Mouse (Mus musculus): ENCODE data around the gene Eif2ak4.

Gene Eif2ak4

DNA sequence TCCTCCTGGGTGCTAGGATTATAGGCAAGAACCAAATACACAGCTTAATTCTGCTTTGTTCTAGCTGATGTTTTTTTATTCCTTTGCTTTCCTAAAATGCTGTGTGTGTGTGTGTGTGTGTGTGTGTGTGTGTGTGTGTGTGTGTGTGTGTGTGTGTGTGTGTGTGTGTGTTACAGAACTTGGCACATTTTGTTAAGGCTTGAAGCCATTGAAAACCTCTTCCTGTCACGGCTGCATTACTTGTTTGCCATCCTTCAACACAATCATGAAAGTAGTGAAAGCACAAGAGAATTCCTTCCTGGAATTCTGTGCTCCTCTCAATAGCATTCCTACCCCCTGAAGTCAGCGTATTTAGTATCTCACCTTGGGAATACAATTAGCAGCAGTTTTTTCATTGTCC, 77.5 kb downstream of the Eif2ak4 start:
- 73% methylated on average over 2 of the region's 2 CpGs for WGBS

DNA sequence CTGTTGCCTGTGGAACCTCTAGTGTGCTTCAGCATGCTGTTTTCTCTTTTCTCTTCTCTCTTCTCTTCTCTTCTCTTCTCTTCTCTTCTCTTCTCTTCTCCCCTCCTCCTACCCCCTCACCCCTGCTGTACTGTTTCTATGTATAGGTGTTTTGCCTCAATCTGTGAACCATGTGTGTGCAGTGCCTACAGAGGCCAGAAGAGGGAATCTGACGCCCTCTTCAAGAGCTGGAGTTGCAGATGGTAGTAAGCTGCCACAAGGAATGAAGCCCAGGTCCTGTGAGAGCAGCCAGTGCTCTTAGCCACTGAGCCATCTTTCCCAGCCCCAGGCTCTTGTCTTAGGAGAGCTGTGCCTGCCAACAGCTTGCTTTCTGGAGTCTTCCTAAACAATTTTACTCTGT, 78.2 kb downstream of the Eif2ak4 start:
- WGBS: 29% methylated on average over 1 of the region's 1 CpGs

DNA sequence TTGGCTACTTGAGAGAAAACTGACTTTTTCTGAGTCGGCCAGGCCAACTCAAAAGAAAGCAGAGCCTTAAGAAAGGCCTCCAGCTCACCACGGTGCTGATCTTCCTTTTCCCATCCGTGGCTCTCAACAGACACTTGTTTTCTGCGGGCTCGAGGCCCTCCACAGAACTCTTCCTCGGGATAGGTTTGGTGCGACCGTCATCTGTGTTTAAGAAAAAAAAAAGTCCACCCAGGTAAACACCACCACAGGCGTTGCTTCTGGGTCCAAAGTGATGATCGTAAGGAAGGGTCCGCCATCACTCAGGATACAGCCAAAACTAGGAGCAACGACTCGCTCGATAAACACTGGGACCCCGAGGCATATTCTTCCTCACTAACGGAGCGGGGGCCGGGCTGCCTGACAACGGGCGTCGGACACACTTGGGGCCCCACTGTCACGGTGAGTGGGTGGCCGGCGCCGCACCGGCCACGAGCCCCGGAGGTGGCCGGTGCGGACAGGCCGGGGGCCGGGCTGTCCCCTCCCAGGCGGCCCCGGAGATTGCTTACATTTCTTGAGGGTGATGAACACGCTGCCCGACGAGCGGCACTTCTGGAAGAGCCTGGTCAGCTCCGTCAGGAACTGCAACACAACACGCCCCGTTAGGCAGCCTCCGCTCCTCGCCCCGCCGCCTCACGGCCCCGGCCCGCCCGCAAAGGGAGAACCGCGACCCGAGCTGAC, 90.6 kb downstream of the Eif2ak4 start:
- 1% methylated on average over 52 of the region's 52 CpGs for WGBS

DNA sequence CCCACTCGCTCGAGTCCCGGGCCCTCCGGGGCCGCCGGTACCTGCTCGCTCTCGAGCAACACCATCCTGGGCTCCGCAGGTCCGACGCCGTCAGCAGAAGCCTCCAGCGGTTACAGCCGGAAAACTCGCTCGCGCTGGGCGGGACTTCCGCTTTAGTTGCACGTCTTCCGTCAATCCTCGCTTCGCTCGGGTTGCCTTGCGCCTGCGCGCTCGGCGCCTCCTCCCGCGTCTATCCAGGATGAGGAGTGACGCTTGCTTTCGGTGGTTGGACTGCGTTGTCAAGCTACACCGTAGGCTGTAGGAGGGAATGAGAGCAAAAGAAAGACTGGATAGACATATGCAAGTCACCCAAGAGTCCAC, 91.1 kb downstream of the Eif2ak4 start, which contains the start of gene Srp14:
Gene Srp14 (minus strand): TSS at position 162 of the 360 bp plus-strand sequence.
- WGBS: under 1% methylated on average over 35 of the region's 35 CpGs

DNA sequence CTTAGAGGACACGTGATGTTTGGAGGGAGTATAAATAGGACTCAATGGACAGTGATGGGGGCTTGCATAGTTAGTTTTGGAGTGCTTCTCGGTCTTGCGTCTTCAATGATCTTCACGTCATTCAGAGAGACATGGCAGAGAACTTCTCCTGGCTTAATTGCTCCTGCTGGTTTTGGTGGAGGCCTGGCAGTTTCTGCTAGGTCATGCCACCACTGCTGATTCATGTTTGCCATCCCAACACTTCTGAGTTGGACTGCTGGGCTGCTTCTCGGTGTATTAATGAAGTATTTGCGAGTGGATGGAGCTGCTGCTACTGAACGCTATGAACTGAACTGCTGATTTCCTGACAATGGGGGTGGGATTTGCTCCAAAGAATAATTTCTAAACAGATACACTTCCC, 92.5 kb downstream of the Eif2ak4 start:
- WGBS: 94% methylated on average over 7 of the region's 7 CpGs

GRCm38 (mm10) chr2:118483032-118483431, 94.6 kb downstream of the Eif2ak4 start:
- WGBS: 88% methylated on average over 5 of the region's 5 CpGs

DNA sequence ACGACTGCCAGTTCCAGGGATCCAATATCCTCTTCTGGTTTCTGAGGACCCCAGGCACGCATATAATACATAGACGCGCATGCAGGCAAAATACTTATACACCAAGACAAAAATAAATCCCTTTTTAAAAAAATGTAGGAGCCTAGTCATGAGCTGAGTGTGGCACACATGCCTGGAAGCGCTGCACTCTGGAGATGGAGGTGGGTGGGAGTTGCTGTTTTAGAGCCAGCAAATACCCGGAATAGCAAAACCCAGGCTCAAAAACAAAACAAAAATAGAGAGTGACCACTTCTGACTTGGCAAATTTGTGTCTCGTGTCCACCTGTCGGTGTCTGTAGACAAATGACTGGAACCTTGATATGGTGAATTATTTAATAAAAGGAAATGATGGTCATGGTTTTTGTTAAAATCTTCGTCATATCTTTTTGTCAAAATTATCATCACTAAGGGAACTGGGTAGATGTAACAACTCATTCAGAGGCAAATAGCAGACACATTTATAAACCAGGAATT, 96.0 kb downstream of the Eif2ak4 start:
- WGBS: 52% methylated on average over 9 of the region's 9 CpGs

DNA sequence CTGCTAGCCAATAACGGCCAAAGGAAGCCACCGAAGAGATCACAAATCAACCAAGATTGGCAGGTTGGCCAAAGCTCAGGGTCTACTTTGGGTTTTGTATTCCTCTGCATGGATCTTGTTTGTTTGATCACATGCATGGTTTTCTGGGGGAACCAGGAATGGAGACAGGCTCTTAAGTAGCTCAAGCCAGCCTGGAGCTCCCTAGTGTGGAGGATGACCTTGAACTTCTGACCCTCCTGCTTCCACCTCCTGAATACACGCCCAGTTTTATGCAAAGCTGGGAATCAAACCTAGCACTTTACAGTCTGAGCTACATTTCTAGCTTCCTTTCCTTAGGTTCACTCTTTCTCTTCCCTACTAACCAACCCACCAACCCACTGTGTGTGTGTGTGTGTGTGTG, 97.0 kb downstream of the Eif2ak4 start:
- WGBS: 91% methylated on average over 3 of the region's 3 CpGs

DNA sequence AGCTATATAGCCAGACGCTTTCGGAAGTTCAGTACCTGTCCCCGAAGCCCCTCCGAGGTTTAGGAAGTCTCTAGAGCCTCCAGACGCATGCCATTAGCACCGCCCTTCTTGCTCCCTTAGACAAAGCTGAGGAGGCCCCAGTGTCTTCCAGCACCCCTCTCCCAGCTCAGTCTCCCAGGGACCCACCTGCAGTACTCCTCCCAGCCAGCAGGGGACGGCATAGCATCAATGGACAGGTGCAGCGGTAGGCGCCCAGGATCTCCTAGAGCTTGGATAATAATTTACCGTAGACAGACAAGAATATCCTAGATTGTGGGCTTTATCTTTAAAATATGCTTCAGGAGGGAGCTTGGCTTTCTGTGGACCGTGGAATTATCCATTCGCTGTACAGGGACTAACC, 98.5 kb downstream of the Eif2ak4 start:
- WGBS: 32% methylated on average over 12 of the region's 12 CpGs

- 80% methylated on average over 3 of the region's 3 CpGs for WGBS
Measured at GRCm38 (mm10) chr2:118487806-118488205, 99.4 kb downstream of the Eif2ak4 start.

- WGBS: 66% methylated on average over 12 of the region's 12 CpGs
Measured at GRCm38 (mm10) chr2:118490241-118491091, 102.0 kb downstream of the Eif2ak4 start.

DNA sequence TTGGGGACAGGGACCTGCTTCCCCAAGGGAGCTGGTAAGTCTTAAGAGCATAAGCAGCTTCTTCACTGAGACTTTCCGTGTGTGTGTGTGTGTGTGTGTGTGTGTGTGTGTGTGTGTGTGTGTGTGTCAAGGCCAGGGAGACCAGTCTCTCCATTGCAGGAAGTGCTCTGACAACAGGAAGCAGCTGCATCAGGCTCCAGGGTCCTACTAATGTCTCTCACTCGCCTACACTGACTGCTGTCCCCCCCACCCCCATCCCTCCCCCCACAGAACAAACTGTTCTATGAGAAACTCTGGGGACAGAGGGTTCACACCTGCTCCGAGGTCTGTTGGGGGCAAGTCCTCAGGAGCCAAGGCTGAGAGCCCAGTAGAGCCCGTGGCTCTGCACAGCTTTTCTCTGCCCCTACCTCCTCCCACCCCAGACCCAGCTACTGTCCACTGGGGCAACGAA, 102.9 kb downstream of the Eif2ak4 start:
- WGBS: 80% methylated on average over 5 of the region's 5 CpGs

DNA sequence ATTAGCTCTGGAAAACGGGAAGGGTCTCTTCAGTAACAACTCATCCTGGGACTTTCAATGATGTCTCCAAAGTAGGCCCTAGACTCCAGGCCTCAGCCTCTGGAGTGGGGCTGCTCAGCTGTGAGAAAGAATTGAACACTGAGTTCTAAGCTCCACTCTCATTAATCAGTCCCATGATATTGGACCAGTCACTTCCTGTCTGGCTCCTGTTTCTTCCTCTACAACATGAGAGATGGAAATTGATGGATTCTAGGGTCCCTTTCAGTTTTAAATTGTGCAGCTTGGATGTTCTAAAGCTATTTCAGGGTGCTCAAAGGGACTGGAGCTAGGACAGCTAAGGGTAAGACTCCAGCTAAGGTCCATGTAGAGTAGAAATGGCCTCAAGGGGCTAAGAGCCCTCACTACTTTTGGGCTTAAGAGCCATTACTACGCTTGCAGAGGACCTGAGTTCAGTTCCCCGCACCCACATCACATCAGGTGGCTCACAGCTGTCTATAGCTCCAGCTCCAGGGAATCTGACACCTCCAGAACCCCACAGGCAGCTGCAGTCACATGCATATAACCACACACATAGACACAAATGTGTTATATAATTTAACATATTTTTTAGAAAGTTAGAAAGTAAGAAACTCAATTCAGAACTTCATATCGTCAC, 103.5 kb downstream of the Eif2ak4 start:
- 91% methylated on average over 4 of the region's 4 CpGs for WGBS

- WGBS: 84% methylated on average over 9 of the region's 9 CpGs
Measured at GRCm38 (mm10) chr2:118495024-118495423, 106.6 kb downstream of the Eif2ak4 start.

DNA sequence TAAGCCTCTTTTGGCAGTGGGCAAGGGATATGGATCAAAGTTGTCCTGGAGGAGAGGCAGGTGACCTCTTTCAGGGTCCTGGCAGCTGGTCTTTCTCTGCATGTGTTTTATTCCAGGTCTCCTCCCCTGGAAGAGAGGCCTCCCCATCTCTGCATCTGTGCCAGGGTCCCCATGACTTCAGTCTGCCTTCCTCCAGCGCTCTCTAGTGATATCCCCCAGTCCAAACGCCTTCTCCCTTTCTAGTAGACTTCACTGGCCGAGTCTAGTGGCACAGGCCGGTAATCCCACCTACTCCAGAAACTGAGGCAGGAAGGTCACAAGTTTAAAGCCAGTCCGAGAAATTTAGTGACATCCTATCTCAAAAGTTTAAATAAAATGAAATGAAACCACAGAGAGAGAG, 109.5 kb downstream of the Eif2ak4 start:
- WGBS: 97% methylated on average over 5 of the region's 5 CpGs

DNA sequence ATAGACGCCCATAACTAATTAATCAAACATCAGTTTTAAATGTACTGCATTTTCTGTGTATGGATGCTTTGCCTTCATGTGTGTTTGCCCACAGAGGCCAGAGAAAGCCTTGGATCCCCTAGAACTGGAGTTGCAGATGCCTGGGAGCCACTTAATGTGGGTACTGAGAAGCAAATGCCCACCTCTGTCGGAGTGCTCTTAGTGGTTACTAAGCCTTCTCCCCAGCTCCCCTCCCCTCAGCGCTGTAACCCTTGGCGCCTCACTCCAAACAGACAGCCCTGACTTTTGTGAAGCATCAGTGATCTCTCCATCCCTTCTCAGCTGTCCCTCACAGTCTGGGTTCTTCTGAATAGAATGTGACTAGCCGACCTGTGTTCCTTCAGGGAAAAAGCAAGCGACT, 110.1 kb downstream of the Eif2ak4 start:
- 90% methylated on average over 6 of the region's 6 CpGs for WGBS

DNA sequence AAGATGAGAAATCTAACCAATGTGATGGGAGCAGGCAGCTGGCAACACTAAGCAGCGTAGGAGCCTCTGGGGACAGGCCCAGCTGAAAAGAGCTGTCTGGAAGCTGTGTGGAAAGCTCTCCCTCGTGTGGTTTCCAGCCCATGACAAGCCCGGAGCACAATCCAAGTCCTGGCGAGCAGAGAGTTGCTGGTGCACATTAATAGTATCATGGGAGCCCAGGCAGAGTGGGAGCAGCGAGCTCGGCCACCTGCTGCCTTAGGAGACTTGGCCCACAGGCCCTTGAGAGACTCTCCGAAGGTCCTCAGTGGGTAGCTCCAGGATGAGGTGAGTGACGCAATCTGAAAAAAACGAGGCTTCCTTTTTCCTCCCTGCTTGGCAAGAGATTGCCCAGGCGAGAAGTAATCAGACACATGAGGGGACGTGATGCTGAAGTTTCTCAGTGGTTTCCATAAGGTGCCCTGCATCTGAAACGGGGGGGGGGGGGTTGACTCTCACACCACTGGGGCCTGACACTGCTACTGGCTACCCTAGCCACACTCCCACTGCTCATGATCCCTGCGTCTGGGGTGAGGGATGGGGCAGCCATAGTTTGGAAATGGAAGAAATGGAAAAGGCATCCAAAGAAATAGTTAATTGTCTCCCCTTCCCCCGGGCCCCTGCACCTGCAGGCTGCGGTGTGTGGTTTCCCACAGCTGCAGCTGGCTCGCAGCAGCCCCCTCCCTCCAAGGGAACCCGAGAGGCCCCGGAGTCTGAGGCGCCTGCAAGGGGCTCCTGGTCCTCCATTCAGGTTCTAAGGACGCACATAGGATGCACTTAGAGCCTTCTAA, 110.9 kb downstream of the Eif2ak4 start:
- 54% methylated on average over 20 of the region's 20 CpGs for WGBS

DNA sequence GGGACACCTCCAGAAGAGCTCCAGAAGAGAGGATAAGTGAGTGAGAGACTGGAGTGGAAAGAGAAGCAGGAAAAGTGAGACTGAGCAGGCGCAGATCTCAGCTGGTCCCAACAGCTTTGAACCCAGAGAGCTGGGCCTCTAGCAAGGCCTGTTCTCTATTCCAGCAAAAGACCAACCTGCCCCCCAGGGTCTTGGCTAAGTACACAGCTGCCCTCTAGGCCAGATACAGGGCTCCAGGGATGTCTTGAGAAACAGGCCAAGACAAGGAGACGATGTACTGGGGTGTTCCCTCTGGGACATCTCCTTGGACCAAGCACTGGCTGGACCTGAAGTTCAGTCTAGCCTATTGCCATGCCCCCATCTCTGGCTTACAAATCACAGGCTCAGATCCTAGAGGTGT, 111.8 kb downstream of the Eif2ak4 start:
- WGBS: 93% methylated on average over 2 of the region's 2 CpGs

DNA sequence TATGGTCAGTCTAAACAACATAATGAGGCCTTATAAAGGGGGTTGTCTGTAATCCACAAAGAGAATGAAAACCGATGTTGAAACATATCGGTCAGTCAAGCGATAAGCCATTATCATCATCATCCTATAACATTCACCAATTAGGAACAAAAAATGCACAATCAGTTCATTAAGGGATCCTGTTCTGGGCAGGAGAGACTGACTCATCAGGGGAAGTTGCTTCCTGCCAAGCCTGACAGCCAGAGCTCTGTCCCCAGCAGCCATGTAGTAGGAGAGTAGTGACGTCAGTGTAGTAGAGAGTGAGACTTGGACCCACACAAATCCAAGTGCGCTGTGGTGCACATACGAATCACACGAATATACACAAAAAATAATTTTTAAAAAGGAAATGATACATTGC, 118.7 kb downstream of the Eif2ak4 start:
- 84% methylated on average over 7 of the region's 7 CpGs for WGBS

DNA sequence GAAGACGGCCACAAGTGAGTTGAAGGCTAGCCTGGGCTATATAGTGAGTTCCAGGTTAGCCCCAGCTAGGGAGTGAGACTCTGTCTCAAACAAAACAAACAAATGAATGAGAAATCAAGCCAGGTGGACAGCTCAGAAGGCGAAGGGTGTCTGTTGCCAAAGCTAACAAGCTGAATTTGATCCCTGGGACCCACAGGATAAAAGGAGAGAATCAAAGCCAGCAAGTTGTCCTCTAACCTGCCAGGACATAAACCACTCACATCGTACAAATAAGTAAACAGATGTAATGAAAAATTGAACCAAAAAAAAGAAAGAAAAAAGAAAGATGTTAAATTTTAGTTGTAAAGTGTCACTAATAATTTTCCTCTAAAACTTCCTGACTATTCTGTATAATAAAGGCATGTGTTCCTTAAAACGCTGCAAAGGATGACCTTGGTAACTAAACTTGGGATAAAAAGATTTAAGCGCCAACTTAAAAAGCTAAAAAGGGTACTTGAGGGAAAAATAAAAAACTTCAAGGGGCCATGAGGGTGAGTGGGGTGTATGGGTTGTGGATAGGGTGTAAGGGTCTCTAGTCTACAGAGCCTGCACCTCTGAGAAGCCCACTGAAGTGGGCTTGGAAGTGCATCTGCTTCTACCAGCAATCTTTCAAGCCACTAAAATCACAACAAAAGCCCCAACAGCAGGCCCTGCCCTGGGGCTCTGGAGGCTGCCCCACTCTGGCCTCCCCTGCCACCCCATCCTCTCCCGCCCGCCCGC, 121.4 kb downstream of the Eif2ak4 start:
- WGBS: 73% methylated on average over 8 of the region's 8 CpGs

Data from cerebral cortex, adult 2 months (tissue).